Mouse (Mus musculus) heart, adult 2 months (tissue): Measurements from ENCODE around the gene 3110001I22Rik.

ENCODE experiments used
- CTCF ChIP-seq: fragments of 200-600 bp; IDR thresholded peaks from 2 replicates; pipeline ENCODE4 v1.8.1; 2022; ENCODE audit warnings: antibody characterized with exemption, mild to moderate bottlenecking, moderate library complexity
- POLR2A ChIP-seq: fragments of 200-500 bp; IDR thresholded peaks from 2 replicates; pipeline ENCODE4 v1.6.1; 2011; ENCODE audit warnings: mild to moderate bottlenecking, low read depth, low read length, control low read depth; ENCODE audit not compliant: insufficient read depth

DNA sequence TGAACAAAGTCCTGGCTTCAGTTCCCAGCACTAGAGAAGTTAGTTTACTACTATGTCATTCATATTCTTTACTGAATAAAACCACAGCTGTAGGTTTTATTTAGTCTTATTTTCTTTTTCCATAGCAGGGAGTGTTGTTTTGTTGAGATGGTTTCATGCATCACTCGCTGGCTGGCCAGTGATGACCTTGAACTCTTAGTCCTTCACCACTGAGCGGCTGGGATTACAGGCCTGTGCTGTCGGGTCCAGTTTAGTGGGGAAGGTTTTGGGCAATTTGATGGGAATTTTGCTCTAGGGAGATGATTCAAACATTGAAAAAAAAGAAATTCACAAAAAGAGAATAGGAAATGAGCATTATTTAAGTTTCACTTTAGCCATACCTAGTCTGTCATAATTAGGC lies 2.8 kb downstream of the 3110001I22Rik start:
- TF ChIP-seq CTCF, result no peak
- TF ChIP-seq POLR2A, result no peak
